Mouse (Mus musculus) kidney, embryonic 16.5 days (tissue): ENCODE measurements around the gene Polm. TPM values are rescaled to one million over a fixed set of nuclear protein-coding genes. Genes with fewer than 3 reads are reported as not detected.
"Not testable (repeated sequence)": the region's sequence is repeated elsewhere in the genome, so short reads cannot be mapped to it uniquely, and the experiment has no call there.

ENCODE experiments used
- ATAC-seq: fragments of 200-750 bp; cut with Nextera tagmentation; 2 replicates; pipeline ENCODE4 v1.8.0; 2017; ENCODE audit warnings: moderate TSS enrichment; ENCODE audit not compliant: low FRiP score, low TSS enrichment
- H3K27ac ChIP-seq: fragments of 300-500 bp; sonication (generic); 2 replicates; pipeline ENCODE4 v1.5.1; 2014; ENCODE audit warnings: low read length
- H3K27me3 ChIP-seq: fragments of 300-500 bp; sonication (generic); 2 replicates; pipeline ENCODE4 v1.6.1; 2014; ENCODE audit warnings: low read length, control low read depth, mixed read lengths; ENCODE audit not compliant: insufficient read depth
- H3K36me3 ChIP-seq: fragments of 300-500 bp; sonication (generic); 2 replicates; pipeline ENCODE4 v1.6.1; 2014; ENCODE audit warnings: low read length, control low read depth, mixed read lengths; ENCODE audit not compliant: insufficient read depth
- H3K4me1 ChIP-seq: fragments of 300-500 bp; sonication (generic); 2 replicates; pipeline ENCODE4 v1.6.1; 2014; ENCODE audit warnings: low read length, control low read depth, mixed read lengths; ENCODE audit not compliant: insufficient read depth
- H3K4me2 ChIP-seq: fragments of 300-500 bp; sonication (generic); replicated peaks from 2 replicates; pipeline ENCODE4 v1.6.1; 2014; ENCODE audit warnings: low read depth, low read length
- H3K4me3 ChIP-seq: fragments of 300-500 bp; sonication (generic); 2 replicates; pipeline ENCODE4 v1.5.1; 2014; ENCODE audit warnings: mild to moderate bottlenecking, low read length
- H3K9ac ChIP-seq: fragments of 300-500 bp; sonication (generic); replicated peaks from 2 replicates; pipeline ENCODE4 v1.6.1; 2014; ENCODE audit warnings: low read length
- H3K9me3 ChIP-seq: fragments of 300-500 bp; sonication (generic); 2 replicates; pipeline ENCODE4 v1.6.1; 2016; ENCODE audit warnings: low read length, control low read depth
- WGBS: fragments of 180-500 bp; shearing (Covaris S2); extraction: QIAGEN DNeasy Blood & Tissue Kit; methylation state at CpG from one replicate; pipeline ENCODE4 v1.1.7; 2014; 5-methylcytosine and 5-hydroxymethylcytosine counted together
- polyA plus RNA-seq: library from polyadenylated mRNA; unstranded; fragments of >200 nt; fragmentation: Nextera tagmentation; extraction: Ambion mirVana; gene quantifications from 2 replicates; pipeline ENCODE4 v1.2.1, GENCODE M21; 2015

Gene Polm
- polyA plus RNA-seq, 1 experiment from 2014 or later, result 9.8 TPM

DNA sequence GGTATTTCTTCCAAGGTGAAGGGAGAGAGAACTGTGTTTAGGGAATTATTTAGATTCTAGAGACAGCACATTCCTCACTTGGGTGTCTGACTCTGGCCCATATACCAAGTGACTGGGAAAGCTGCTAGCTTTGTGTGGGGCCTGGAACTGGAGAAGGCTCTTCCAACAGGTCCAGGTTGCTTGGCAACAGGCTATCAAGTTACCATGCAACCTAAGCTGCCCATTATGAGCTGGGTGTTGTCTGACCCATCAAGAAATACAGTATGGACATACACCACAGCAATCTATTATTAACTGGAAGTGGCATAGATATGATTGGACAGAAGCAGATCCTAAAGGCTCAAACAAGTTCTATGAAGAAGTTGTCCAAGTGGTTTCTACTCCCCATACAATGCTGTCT is 12.4 kb downstream of the Polm start:
- H3K36me3 ChIP-seq, result peaks cover 14% of the 10 kb centered on the region
- H3K9ac ChIP-seq, result no peak overlapping the region
- no peak overlapping the region for H3K4me2 ChIP-seq
- no peaks in the 10 kb centered on the region for H3K27me3 ChIP-seq
- no peak overlapping the region for H3K4me3 ChIP-seq
- H3K27ac ChIP-seq, result no peak overlapping the region
- no peak for ATAC-seq
- no peaks in the 10 kb centered on the region for H3K4me1 ChIP-seq
- no peaks in the 10 kb centered on the region for H3K9me3 ChIP-seq

DNA sequence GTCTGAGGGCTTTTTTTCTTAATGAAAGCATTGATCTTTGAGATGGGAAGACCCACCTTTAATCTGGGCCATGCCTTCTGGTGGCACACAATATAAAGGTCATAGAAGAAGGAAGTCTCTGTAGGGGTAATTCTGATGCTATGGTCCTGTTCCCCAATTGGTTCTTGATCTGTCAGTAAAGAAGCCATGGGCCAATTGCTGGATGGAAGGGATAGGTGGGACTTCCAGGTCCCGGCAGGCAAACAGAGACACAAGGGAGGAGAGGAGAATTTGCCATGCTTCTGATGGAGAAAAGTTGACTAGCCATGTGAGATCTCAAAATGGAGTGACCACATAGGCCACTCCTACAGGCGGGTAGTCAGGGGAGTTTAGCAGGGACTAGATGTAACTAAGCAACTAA is 18.6 kb downstream of the Polm start:
- Histone ChIP-seq H3K4me3 (no peak overlapping the region), H3K36me3 (no peaks in the 10 kb centered on the region), H3K4me1 (no peaks in the 10 kb centered on the region), H3K27ac (no peak overlapping the region), H3K4me2 (no peak overlapping the region), H3K9ac (no peak overlapping the region), H3K27me3 (no peaks in the 10 kb centered on the region), H3K9me3 (no peaks in the 10 kb centered on the region)
- ATAC-seq, result no peak
- WGBS, result 69% methylated on average over 2 of the region's 2 CpGs

DNA sequence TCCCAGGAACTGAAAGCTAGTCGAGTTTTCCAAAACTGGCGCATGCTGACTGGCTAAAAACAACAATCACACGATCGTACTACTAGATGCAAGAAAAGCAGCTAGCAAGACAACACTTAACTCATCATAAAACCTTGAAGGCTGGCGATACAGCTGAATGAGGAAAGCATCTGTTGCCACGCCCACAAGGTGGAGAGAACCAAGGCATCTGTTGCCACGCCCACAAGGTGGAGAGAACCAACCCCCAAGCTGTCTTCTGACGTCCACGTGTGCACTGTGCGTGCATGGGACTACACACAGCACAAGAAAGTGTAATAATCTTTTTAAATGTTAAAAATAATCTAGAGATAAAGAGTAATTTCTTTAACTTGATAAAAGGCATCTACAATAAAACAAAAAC is 24.4 kb downstream of the Polm start:
- ATAC-seq, result no peak
- no peak overlapping the region for H3K4me3 ChIP-seq
- no peaks in the 10 kb centered on the region; the same call in 1 of the 2 replicates for H3K9me3 ChIP-seq
- no peaks in the 10 kb centered on the region for H3K36me3 ChIP-seq
- H3K4me1 ChIP-seq, result no peaks in the 10 kb centered on the region
- H3K27ac ChIP-seq, result no peak overlapping the region
- WGBS, result 82% methylated on average over 10 of the region's 10 CpGs
- no peak overlapping the region for H3K4me2 ChIP-seq
- H3K27me3 ChIP-seq, result no peaks in the 10 kb centered on the region
- H3K9ac ChIP-seq, result no peak overlapping the region

DNA sequence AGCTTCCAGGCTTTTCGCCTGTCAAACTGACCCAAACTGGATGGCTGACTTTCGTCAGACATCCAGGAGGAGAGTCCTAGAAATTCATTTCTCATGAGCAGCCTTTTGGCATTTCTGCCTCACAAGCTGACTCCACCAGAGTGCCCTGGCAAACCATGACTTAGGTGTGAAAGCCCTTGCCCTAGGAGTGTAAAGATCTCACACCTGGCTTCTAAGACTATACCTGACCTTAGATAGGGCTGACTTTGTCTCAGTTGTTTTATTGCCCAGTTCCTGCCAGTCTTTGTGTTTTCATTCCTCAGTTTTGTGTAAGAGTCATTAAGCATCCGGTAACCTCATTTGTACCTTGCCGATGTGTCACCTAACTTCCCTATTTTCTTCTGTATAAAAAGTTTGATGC is 28.3 kb downstream of the Polm start:
- not testable (repeated sequence) for H3K36me3 ChIP-seq, H3K9me3 ChIP-seq, H3K4me1 ChIP-seq, H3K9ac ChIP-seq, ATAC-seq, H3K27me3 ChIP-seq, H3K4me3 ChIP-seq, H3K4me2 ChIP-seq, H3K27ac ChIP-seq
- 82% methylated on average over 4 of the region's 4 CpGs for WGBS

DNA sequence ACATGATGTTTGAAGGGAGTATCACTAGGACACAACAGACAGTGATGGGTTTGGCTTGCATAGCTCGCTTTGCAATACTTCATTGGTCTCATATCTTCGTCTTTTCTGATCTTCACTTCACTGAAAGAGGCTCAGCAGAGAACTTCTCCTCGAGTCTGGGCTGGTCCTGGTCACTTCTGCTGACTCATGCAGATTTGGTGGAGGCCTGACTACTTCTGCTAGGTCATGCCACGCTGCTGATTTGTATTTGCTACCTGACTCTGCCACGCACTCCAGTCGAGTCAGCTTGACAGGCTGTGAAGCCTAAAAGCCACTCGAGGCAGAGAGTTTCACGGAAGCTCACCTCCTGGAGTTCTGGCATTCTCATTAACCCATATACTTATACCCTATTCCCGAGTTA is 29.9 kb downstream of the Polm start:
- H3K9me3 ChIP-seq, result no peaks in the 10 kb centered on the region
- 86% methylated on average over 9 of the region's 9 CpGs for WGBS
- H3K9ac ChIP-seq, result no peak overlapping the region
- peaks cover 6% of the 10 kb centered on the region for H3K4me1 ChIP-seq
- no peak overlapping the region for H3K4me2 ChIP-seq
- no peaks in the 10 kb centered on the region for H3K27me3 ChIP-seq
- ATAC-seq, result no peak
- no peaks in the 10 kb centered on the region for H3K36me3 ChIP-seq
- no peak overlapping the region for H3K27ac ChIP-seq
- no peak overlapping the region for H3K4me3 ChIP-seq

DNA sequence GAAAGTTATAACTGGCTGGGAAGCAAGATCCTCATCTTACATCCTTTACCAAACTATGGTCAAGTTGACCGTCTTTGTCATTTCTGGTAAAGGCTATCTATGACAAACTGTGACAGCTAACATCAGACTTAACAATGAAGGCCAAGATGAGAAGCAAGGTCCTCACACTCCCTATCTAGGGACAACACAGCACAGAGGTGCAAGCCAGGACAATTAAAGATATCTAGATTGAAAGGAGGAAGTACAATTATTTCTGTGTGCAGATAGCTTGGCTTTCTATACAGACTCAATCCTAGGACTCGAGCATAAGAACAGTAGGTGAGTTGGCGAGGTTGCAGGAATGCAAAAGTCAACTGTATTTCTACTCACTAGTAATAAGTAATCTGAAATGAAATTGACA is 32.1 kb downstream of the Polm start:
- peaks cover 7% of the 10 kb centered on the region for H3K36me3 ChIP-seq
- ATAC-seq, result no peak
- peaks cover 16% of the 10 kb centered on the region for H3K4me1 ChIP-seq
- no peak overlapping the region for H3K9ac ChIP-seq
- H3K4me3 ChIP-seq, result no peak overlapping the region
- no peak overlapping the region for H3K27ac ChIP-seq
- H3K4me2 ChIP-seq, result no peak overlapping the region
- H3K9me3 ChIP-seq, result no peaks in the 10 kb centered on the region
- WGBS, result 90% methylated on average over 3 of the region's 3 CpGs
- H3K27me3 ChIP-seq, result no peaks in the 10 kb centered on the region

DNA sequence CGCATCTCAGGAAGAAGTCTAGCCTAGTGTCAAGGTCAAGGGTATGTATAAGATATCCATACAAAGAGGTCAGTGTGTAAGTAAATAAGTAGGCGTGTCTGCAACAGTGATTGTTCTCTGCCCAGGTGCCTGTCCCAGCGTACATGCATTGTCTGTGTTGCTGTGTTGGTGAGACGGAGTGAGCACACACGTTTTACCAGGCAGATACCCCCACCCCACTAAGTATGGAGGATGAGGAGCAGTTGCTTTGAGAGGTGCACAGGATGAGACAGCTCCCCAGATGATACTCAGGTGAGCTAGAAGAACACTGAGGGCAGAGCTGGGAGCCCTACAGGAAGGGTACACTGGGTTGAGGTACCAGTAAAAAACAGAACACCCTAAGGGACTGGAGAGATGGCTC is 33.6 kb downstream of the Polm start:
- H3K4me1 ChIP-seq, result peaks cover 19% of the 10 kb centered on the region
- H3K9ac ChIP-seq, result no peak overlapping the region
- no peak overlapping the region for H3K27ac ChIP-seq
- no peaks in the 10 kb centered on the region for H3K9me3 ChIP-seq
- no peak overlapping the region for H3K4me2 ChIP-seq
- ATAC-seq, result no peak
- 75% methylated on average over 5 of the region's 5 CpGs for WGBS
- no peaks in the 10 kb centered on the region for H3K27me3 ChIP-seq
- H3K36me3 ChIP-seq, result peaks cover 18% of the 10 kb centered on the region
- no peak overlapping the region for H3K4me3 ChIP-seq

DNA sequence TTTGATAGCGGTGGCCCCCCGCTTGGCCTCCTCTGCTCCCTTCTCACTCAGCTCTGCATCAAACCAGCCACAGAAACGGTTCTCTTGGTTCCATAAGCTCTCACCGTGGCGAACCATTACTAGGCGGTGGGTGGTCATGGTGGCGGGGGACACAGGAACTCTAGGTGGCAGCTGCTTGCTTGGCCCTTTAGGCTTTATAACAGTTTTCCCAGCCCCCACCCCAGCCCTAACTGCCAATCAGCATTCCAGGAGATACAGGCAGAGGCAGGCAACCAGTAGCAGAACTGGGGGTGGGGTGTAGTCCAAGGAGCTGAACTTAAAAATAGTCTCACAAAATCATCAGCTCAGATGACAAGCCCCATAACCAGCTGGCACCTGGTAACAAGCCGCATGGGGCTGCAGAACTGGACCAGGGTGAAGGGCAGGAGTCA is 34.2 kb downstream of the Polm start, which contains the start of gene Pgam2:
TSS of gene Pgam2 (minus strand) at position 183 of the 431 bp plus-strand sequence.
- Histone ChIP-seq H3K4me1 (peaks cover 19% of the 10 kb centered on the region), H3K9me3 (no peaks in the 10 kb centered on the region), H3K36me3 (peaks cover 24% of the 10 kb centered on the region), H3K4me2 (no peak within 1 kb of the TSS), H3K4me3 (no peak within 1 kb of the TSS), H3K27ac (peak within 1 kb of the TSS; percentile 25; the same call in 1 of the 2 replicates), H3K9ac (no peak within 1 kb of the TSS), H3K27me3 (no peaks in the 10 kb centered on the region)
- 50% methylated on average over 8 of the region's 8 CpGs for WGBS
- ATAC-seq, result no peak

DNA sequence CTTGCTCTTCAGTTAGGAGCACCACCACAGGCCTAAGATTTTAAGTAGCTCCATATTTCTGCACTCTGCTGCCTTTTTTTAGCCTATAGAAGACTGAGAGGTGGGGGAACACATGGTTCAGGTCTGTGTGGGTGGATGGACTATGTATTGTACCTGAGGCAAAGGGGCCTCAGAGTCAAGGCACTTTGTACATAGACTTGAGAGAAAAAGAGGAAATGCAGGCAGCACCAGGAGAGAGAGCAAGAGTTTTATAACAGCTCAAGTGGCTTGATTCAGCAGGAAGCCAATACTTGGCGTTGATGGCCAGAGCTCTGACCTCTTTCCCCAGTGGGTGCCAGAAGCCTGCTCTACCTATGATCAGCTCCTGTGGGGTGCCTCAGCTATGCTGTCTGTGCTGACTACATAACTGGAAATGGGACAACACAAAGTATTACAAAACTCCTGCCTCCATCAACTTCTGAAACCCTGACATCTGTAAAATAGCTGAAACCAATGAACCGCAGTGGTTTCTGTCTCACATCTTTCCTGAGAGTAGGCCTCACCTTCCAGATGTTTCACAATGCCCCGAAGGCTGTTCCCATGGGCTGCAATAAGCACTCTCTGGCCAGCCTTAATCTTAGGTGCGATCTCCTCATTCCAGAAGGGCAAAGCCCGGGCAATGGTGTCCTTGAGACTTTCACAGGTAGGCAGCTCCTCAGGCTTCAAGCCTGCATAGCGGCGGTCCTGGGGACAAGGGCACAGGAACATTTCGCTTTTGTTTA is 35.2 kb downstream of the Polm start:
- ATAC-seq, result no peak
- no peak overlapping the region for H3K4me3 ChIP-seq
- peak overlapping the region; percentile 25; the same call in 1 of the 2 replicates for H3K27ac ChIP-seq
- H3K9me3 ChIP-seq, result no peaks in the 10 kb centered on the region
- no peak overlapping the region for H3K9ac ChIP-seq
- no peaks in the 10 kb centered on the region for H3K27me3 ChIP-seq
- 64% methylated on average over 8 of the region's 8 CpGs for WGBS
- H3K36me3 ChIP-seq, result peaks cover 29% of the 10 kb centered on the region
- H3K4me2 ChIP-seq, result no peak overlapping the region
- peaks cover 19% of the 10 kb centered on the region for H3K4me1 ChIP-seq

DNA sequence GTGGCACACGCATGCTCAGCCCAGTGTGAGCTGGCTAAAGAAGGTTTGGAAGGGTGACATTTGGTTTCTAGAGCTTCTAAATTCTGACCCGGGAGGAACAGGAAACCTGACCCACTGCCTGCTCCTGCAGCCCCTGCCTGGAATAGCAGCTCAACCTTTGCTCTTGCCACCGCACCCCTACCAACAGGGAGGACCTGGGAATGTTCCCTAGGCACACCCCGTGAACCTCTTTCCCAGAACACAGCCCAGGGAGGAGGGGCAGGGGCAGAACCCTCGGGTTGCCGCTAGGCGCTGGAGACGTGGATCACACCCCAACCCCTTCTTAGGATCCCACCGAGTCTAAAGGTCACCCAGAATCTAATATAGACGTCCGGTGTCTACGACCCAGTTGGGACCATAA is 35.8 kb downstream of the Polm start:
- Histone ChIP-seq H3K9ac (no peak overlapping the region), H3K27ac (no peak overlapping the region), H3K4me3 (no peak overlapping the region), H3K27me3 (no peaks in the 10 kb centered on the region), H3K4me1 (peaks cover 19% of the 10 kb centered on the region), H3K9me3 (no peaks in the 10 kb centered on the region), H3K36me3 (peaks cover 34% of the 10 kb centered on the region), H3K4me2 (no peak overlapping the region)
- ATAC-seq, result 0 out of 2 replicates have a peak, but pooled peaks have one; percentile 16
- 57% methylated on average over 12 of the region's 12 CpGs for WGBS
